Mouse (Mus musculus): Measurements from ENCODE around the gene Ccdc120.
"Not testable (repeated sequence)": the region's sequence is repeated elsewhere in the genome, so short reads cannot be mapped to it uniquely, and the experiment has no call there.

Gene Ccdc120

GRCm38 (mm10) chrX:7745429-7745828 is 5.3 kb downstream of the Ccdc120 start:
- DNase-seq: no peak

- DNase-seq: no peak
Observed at GRCm38 (mm10) chrX:7744940-7745339, 5.8 kb downstream of the Ccdc120 start.

- DNase-seq: no peak
Observed at GRCm38 (mm10) chrX:7743470-7743869, 7.2 kb downstream of the Ccdc120 start.

DNA sequence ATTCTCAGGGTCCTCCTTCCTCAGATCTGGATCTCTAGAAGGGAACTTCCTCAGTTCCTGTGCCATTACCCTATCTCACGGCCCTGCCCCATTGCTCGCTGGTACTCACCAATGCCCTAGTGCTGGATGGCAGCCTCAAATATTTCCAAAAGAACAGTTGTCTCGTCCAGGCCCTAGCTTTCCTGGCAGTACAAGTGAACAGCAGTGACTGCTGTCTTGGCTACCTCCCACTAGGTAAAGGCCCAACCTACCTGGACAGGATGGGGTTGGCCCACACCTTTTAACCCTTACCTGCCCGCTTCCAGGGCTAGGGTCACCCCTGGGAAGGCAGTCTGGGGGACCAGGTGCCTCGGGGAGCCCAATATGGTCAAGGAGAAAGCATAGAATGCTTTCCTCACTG is 9.6 kb downstream of the Ccdc120 start:
- DNase-seq: no peak

- peak; percentile 38 for DNase-seq
Observed at GRCm38 (mm10) chrX:7740082-7740819, 10.5 kb downstream of the Ccdc120 start.

DNA sequence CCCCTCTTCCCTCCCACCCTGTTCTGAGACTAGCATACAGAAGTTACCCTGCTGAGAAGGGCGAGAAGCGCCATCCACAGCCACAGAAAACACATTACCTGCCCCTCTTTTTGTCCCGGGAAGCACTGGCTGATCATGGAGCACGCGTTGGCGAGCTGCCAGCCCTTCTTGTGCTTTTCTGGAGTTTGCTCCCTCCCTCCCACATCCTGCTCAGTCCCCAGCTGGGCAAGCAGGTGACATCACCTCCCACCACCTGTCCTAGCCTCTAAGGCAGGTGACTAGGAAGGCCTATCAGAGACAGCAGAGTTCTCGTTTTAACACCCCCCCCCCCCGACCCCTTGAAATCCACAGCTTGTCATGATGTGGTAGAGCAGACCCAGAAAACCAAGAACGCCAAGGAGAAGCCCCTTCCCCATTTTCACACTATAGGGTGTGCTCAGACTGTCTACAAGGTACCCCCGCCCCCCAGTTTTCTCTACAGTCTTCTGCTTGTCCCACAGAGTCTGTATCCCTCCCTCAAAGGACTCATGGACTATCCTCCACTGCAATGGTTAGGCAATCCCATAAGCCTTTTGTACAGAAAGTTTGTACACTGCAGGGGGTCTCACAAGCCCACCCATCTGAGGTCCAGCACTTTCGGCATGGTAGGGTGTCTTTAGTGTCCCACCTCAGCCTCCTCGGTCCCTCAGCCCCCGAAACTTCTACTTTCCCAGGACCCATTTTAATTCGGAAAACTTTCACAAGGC is 11.2 kb downstream of the Ccdc120 start:
- DNase-seq: peak; percentile 84

DNA sequence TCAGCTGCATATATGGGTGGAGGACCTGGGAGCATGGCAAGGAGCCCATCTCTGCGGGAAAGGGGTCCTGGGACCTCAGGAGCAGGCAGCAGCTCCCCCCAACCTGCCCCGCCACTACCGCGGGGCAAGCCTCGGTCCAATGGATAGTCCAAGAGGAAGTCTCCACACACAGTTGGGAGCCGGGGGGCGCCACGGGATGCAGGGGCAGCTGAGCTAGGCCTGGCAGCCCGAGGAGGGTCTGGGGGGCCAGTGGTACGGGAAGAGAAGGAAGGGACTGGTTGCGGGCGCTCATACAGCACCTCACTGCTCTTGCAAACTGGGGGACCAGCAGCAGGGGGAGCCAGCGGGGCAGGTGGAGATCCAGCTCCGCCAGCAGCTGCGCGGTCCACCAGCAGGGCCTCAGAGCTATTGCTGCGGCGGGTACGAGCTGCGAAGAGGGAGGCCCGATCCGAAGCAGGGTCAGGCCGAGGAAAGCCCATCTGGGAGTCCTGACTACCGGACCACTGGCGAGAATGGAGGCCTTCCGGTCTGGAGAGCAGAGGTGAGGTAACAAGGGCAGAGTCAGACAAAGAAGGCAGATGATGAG is 17.0 kb downstream of the Ccdc120 start:
- DNase-seq: peak; percentile 85

GRCm38 (mm10) chrX:7728922-7729265 is 21.8 kb downstream of the Ccdc120 start:
- no peak for DNase-seq

GRCm38 (mm10) chrX:7728215-7728921 is 22.3 kb downstream of the Ccdc120 start, which contains the start of gene Praf2:
Gene Praf2, plus strand, starts transcription at chrX:7728439.
- peak; percentile 83 for DNase-seq

- DNase-seq: no peak
Observed at GRCm38 (mm10) chrX:7727176-7727575, 23.5 kb downstream of the Ccdc120 start.

GRCm38 (mm10) chrX:7725841-7726240 is 24.9 kb downstream of the Ccdc120 start:
- DNase-seq: no peak

- DNase-seq: no peak
Observed at GRCm38 (mm10) chrX:7724135-7724534, 26.6 kb downstream of the Ccdc120 start.

DNA sequence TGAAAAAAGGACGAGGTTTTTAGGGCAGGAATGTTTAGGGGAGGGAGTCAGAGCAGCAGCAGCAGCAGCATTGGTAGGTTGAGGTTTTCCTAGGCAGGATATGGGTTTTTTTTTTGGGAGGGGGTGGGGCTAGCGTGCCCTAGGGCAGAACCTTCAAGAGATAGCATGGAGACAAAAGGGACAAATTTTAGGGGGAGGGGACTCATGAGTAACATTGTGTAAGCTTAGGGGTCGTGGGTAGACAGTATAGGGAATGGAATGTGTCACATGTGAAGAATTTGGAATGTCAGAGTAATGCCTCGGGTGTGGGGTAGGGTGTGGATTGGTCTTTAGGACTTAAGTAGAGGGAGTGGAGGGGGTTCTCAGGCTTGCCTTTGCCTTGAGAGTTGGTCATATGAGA is 28.0 kb downstream of the Ccdc120 start:
- DNase-seq: no peak

- DNase-seq: no peak
Observed at GRCm38 (mm10) chrX:7722282-7722611, 28.5 kb downstream of the Ccdc120 start.

- peak; percentile 72 for DNase-seq
Observed at GRCm38 (mm10) chrX:7721514-7722281, 29.0 kb downstream of the Ccdc120 start, which contains the start of gene Gm45208. Gene Gm45208, plus strand, starts transcription at chrX:7722245.

- not testable (repeated sequence) for DNase-seq
Observed at GRCm38 (mm10) chrX:7716058-7716457, 34.6 kb downstream of the Ccdc120 start.

DNA sequence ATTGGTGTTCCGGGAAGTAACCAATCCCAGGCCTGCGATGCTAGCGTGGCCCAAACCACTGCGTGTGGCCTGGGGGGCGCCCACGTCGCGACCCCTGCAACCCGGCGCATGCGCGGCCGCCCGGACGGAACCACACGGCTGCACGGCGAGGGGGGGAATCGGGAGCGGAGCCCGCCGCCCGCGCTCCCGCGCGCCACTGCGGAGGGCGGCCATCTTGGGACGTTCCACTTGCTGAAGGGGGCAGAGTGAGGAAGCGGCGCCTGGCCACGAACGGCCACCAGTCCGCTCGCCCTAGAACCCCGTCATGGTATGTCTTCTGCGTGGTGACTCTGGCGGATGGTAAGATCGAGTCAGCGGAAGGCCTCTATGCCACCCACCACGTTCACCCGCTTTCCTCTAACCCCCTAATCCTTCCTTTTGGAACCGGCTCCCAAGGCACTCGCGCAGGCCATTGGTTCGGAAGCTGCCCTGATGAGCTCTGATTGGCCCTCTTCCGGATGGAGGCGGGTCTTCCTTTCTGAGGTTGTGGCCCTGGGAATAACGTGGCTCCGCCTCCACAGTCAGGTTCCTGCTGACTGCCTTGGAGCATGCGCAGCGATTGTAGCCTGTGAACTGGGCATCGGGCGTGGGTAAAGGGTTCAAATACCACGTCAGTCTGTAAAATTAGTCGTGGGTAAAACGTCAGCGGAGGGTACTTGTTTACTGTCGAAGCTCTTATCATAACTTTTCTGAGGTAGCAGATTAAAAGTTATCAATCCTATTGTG is 36.4 kb downstream of the Ccdc120 start, which contains the start of gene Wdr45:
Gene Wdr45 (plus strand): TSS at position 199 of the 765 bp plus-strand sequence.
- DNase-seq: peak; percentile 94

GRCm38 (mm10) chrX:7713764-7714134 is 37.0 kb downstream of the Ccdc120 start:
- not testable (repeated sequence) for DNase-seq

- DNase-seq: peak; percentile 86
Observed at GRCm38 (mm10) chrX:7696954-7697381, 53.7 kb downstream of the Ccdc120 start, which contains the start of gene Gpkow. Gene Gpkow, plus strand, starts transcription at chrX:7697131.

DNA sequence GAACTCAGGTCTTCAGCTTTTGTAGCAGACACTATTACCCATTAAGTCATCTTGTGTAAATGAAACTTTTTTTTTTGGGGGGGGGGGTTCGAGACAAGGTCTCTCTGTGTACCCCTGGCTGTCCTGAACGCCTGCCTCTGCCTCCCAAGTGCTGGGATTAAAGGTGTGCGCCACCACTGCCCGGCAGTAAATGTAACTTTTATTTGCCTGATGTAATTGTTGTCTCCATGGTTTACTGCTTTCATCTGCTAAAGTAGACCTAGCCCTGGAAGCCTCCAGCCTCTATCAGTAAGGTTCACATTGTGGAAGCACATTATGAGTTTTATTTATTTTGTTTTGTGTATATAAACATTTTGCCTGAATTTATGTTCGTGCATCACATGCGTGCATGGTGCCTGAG is 54.2 kb downstream of the Ccdc120 start:
- no peak for DNase-seq

DNA sequence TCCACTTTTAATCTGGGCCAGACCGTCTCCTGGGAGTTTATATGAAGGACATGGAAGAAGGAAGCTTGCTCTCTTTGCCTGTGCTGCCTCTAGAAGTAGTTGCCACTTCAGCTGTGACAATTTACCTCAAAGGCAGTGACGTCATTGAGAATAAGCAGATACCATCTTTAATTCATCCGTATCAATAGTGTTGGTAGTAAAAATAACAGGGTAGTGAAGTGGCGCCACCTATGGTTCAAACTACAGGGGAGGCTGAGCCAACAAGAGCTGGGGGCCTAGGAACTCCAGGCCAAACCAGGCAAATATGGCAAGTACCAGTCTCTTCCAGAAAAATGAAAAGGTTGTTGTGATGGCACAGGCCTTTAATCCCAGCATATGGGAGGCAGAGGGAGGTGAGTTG is 57.8 kb downstream of the Ccdc120 start:
- peak; percentile 52 for DNase-seq

- DNase-seq: no peak
Observed at GRCm38 (mm10) chrX:7690486-7690885, 60.2 kb downstream of the Ccdc120 start.
